Mouse (Mus musculus) MEL (cell line): Measurements from ENCODE around the gene Stx5a. TPM values are rescaled to one million over a fixed set of nuclear protein-coding genes. Genes with fewer than 3 reads are reported as not detected.

Source experiments
- DNase-seq: peaks from one replicate; pipeline ENCODE4 v3.0.0; 2011; ENCODE audit warnings: low read depth, low spot score
- H3K27ac ChIP-seq: 2 replicates; pipeline ENCODE4 v1.5.1; 2012; ENCODE audit warnings: low read depth, mild to moderate bottlenecking, control low read depth, low read length, moderate library complexity; ENCODE audit not compliant: control insufficient read depth
- H3K27me3 ChIP-seq, 2 experiments: fragments of 150-350 bp in 1 of 2; sonication (generic) in 1 of 2; 2 replicates each; pipeline ENCODE4 v1.6.1; 2012; ENCODE audit warnings: low read length in 2 of 2, mild to moderate bottlenecking in 2 of 2, improper control_type of control experiment in 1 of 2, moderate library complexity in 1 of 2; ENCODE audit not compliant: insufficient read depth in 2 of 2, control insufficient read depth in 1 of 2
- H3K36me3 ChIP-seq, 2 experiments: 2 replicates each; pipeline ENCODE4 v1.6.1; 2012 to 2014; ENCODE audit warnings: low read length in 2 of 2, improper control_type of control experiment in 1 of 2, inconsistent platforms in 1 of 2, mild to moderate bottlenecking in 1 of 2; ENCODE audit not compliant: insufficient read depth in 2 of 2, control insufficient read depth in 1 of 2
- H3K4me1 ChIP-seq, 2 experiments: fragments of 150-350 bp in 1 of 2; sonication (generic) in 1 of 2; 2 replicates each; pipeline ENCODE4 v1.6.1; 2012; ENCODE audit warnings: low read length in 2 of 2, improper control_type of control experiment in 1 of 2, mild to moderate bottlenecking in 1 of 2; ENCODE audit not compliant: insufficient read depth in 2 of 2, control insufficient read depth in 1 of 2
- H3K4me3 ChIP-seq, 2 experiments: fragments of 150-350 bp in 1 of 2; sonication (generic) in 1 of 2; 2 replicates each; pipeline ENCODE4 v1.5.1; 2012; ENCODE audit warnings: low read depth in 2 of 2, low read length in 2 of 2, mild to moderate bottlenecking in 2 of 2, moderate library complexity in 2 of 2, control low read depth in 1 of 2, improper control_type of control experiment in 1 of 2; ENCODE audit not compliant: control insufficient read depth in 1 of 2, insufficient read depth in 1 of 2
- H3K79me2 ChIP-seq: 2 replicates; pipeline ENCODE4 v1.6.1; 2012; ENCODE audit warnings: mild to moderate bottlenecking, low read length, moderate library complexity; ENCODE audit not compliant: control insufficient read depth, poor library complexity, insufficient read depth
- H3K9ac ChIP-seq: 2 replicates; pipeline ENCODE4 v1.6.1; 2012; ENCODE audit warnings: low read depth, mild to moderate bottlenecking, control low read depth, low read length, moderate library complexity; ENCODE audit not compliant: control insufficient read depth, poor library complexity, severe bottlenecking
- H3K9me3 ChIP-seq: fragments of 150-350 bp; sonication (generic); replicated peaks from 2 replicates; pipeline ENCODE4 v1.6.1; 2012; ENCODE audit warnings: mild to moderate bottlenecking, low read length, improper control_type of control experiment, moderate library complexity; ENCODE audit not compliant: insufficient read depth
- BHLHE40 ChIP-seq: IDR thresholded peaks from 2 replicates; pipeline ENCODE4 v1.6.1; 2012; ENCODE audit warnings: low read depth, mild to moderate bottlenecking, inconsistent platforms, low read length, improper control_type of control experiment, borderline replicate concordance
- CHD2 ChIP-seq: IDR thresholded peaks from 2 replicates; pipeline ENCODE4 v1.6.1; 2011; ENCODE audit warnings: low read length, improper control_type of control experiment
- E2F4 ChIP-seq: IDR thresholded peaks from 2 replicates; pipeline ENCODE4 v1.6.1; 2011; ENCODE audit warnings: low read depth, low read length, improper control_type of control experiment, borderline replicate concordance
- ELF1 ChIP-seq: IDR thresholded peaks from 2 replicates; pipeline ENCODE4 v1.6.1; 2014; ENCODE audit warnings: low read depth, mild to moderate bottlenecking, inconsistent platforms, low read length, improper control_type of control experiment, moderate library complexity
- ETS1 ChIP-seq: IDR thresholded peaks from 2 replicates; pipeline ENCODE4 v1.6.1; 2012; ENCODE audit warnings: low read depth, mild to moderate bottlenecking, inconsistent platforms, low read length, improper control_type of control experiment, moderate library complexity
- HCFC1 ChIP-seq: IDR thresholded peaks from 2 replicates; pipeline ENCODE4 v1.6.1; 2012; ENCODE audit warnings: low read depth, mild to moderate bottlenecking, inconsistent platforms, low read length, improper control_type of control experiment, moderate library complexity
- JUND ChIP-seq: IDR thresholded peaks from 2 replicates; pipeline ENCODE4 v1.6.1; 2011; ENCODE audit warnings: low read depth, mild to moderate bottlenecking, improper control_type of control experiment, low read length
- KAT2A ChIP-seq: conservative IDR thresholded peaks from 2 replicates; pipeline ENCODE4 v1.6.1; 2012; ENCODE audit warnings: low read depth, low read length, improper control_type of control experiment, inconsistent platforms
- MAX ChIP-seq: IDR thresholded peaks from 2 replicates; pipeline ENCODE4 v1.6.1; 2011; ENCODE audit warnings: low read length, improper control_type of control experiment
- MAZ ChIP-seq: IDR thresholded peaks from 2 replicates; pipeline ENCODE4 v1.6.1; 2012; ENCODE audit warnings: low read depth, mild to moderate bottlenecking, inconsistent platforms, low read length, improper control_type of control experiment
- MEF2A ChIP-seq: IDR thresholded peaks from 2 replicates; pipeline ENCODE4 v1.6.1; 2014; ENCODE audit warnings: low read depth, mild to moderate bottlenecking, inconsistent platforms, low read length, improper control_type of control experiment; ENCODE audit not compliant: poor library complexity, insufficient replicate concordance, severe bottlenecking; ENCODE audit errors: extremely low read depth
- MXI1 ChIP-seq: IDR thresholded peaks from 2 replicates; pipeline ENCODE4 v1.6.1; 2011; ENCODE audit warnings: mild to moderate bottlenecking, low read depth, low read length, improper control_type of control experiment
- MYC ChIP-seq: IDR thresholded peaks from 2 replicates; pipeline ENCODE4 v1.6.1; 2011; ENCODE audit warnings: low read depth, mild to moderate bottlenecking, low read length, improper control_type of control experiment, moderate library complexity
- NELFE ChIP-seq: IDR thresholded peaks from 2 replicates; pipeline ENCODE4 v1.6.1; 2011; ENCODE audit warnings: low read depth, low read length, improper control_type of control experiment
- NRF1 ChIP-seq: IDR thresholded peaks from 2 replicates; pipeline ENCODE4 v1.6.1; 2014; ENCODE audit warnings: low read depth, mild to moderate bottlenecking, inconsistent platforms, low read length, improper control_type of control experiment, moderate library complexity; ENCODE audit not compliant: poor library complexity, insufficient read depth, severe bottlenecking
- POLR2A ChIP-seq, 2 experiments: IDR thresholded peaks; 2 replicates each; pipeline ENCODE4 v1.6.1; 2011 to 2012; ENCODE audit warnings: low read length in 2 of 2, mild to moderate bottlenecking in 2 of 2, control low read depth in 1 of 2, improper control_type of control experiment in 1 of 2, low read depth in 1 of 2, moderate library complexity in 1 of 2; ENCODE audit not compliant: control insufficient read depth in 1 of 2, insufficient read depth in 1 of 2, poor library complexity in 1 of 2
- POLR2AphosphoS2 ChIP-seq: IDR thresholded peaks from 2 replicates; pipeline ENCODE4 v1.6.1; 2011; ENCODE audit warnings: low read length, improper control_type of control experiment
- POLR2AphosphoS5 ChIP-seq: IDR thresholded peaks from 2 replicates; pipeline ENCODE4 v1.6.1; 2012; ENCODE audit warnings: low read depth, borderline replicate concordance, mild to moderate bottlenecking, inconsistent platforms, low read length, moderate library complexity, mixed read lengths
- RAD21 ChIP-seq: IDR thresholded peaks from 2 replicates; pipeline ENCODE4 v1.6.1; 2011; ENCODE audit warnings: mild to moderate bottlenecking, low read depth, low read length, improper control_type of control experiment
- RCOR1 ChIP-seq: IDR thresholded peaks from 2 replicates; pipeline ENCODE4 v1.6.1; 2012; ENCODE audit warnings: low read depth, mild to moderate bottlenecking, inconsistent platforms, low read length, improper control_type of control experiment
- SIN3A ChIP-seq: IDR thresholded peaks from 2 replicates; pipeline ENCODE4 v1.6.1; 2012; ENCODE audit warnings: low read length, improper control_type of control experiment, inconsistent platforms
- TBP ChIP-seq: IDR thresholded peaks from 2 replicates; pipeline ENCODE4 v1.8.0; 2011; ENCODE audit warnings: low read depth, low read length, improper control_type of control experiment
- USF2 ChIP-seq, 2 experiments: IDR thresholded peaks; 2 replicates each; pipeline ENCODE4 v1.6.1; 2011 to 2012; ENCODE audit warnings: improper control_type of control experiment in 2 of 2, low read length in 2 of 2, borderline replicate concordance in 1 of 2, inconsistent platforms in 1 of 2, low read depth in 1 of 2, mild to moderate bottlenecking in 1 of 2; ENCODE audit not compliant: insufficient read depth in 1 of 2
- ZC3H11A ChIP-seq: IDR thresholded peaks from 2 replicates; pipeline ENCODE4 v1.6.1; 2012; ENCODE audit warnings: low read depth, mild to moderate bottlenecking, inconsistent platforms, low read length, improper control_type of control experiment
- ZNF384 ChIP-seq: IDR thresholded peaks from 2 replicates; pipeline ENCODE4 v1.6.1; 2012; ENCODE audit warnings: low read depth, mild to moderate bottlenecking, inconsistent platforms, low read length, improper control_type of control experiment
- polyA plus RNA-seq, 2 experiments: library from polyadenylated mRNA; stranded (reverse) in 1 of 2; unstranded in 1 of 2; fragments of >175 nt in 1 of 2; fragments of >200 nt in 1 of 2; gene quantifications; 2 replicates each; pipeline versions ENCODE4 v1.2.1 to v1.2.4; 2012; ENCODE audit warnings: low replicate concordance in 2 of 2, low read depth in 1 of 2; ENCODE audit not compliant: insufficient read length in 2 of 2, insufficient read depth in 1 of 2, missing spikeins in 1 of 2
- total RNA-seq: library from RNA; depleted of rRNA; stranded (reverse); fragments of 300-350 nt; gene quantifications from 2 replicates; pipeline ENCODE4 v1.2.3, GENCODE M21; 2012; rRNA removed

Stx5a gene
- total RNA-seq (27.5 and 28.7 TPM in 2 replicates), polyA plus RNA-seq (10 to 100 TPM in 1 of 2 experiments, not detected in 1; 50.0 TPM)

DNA sequence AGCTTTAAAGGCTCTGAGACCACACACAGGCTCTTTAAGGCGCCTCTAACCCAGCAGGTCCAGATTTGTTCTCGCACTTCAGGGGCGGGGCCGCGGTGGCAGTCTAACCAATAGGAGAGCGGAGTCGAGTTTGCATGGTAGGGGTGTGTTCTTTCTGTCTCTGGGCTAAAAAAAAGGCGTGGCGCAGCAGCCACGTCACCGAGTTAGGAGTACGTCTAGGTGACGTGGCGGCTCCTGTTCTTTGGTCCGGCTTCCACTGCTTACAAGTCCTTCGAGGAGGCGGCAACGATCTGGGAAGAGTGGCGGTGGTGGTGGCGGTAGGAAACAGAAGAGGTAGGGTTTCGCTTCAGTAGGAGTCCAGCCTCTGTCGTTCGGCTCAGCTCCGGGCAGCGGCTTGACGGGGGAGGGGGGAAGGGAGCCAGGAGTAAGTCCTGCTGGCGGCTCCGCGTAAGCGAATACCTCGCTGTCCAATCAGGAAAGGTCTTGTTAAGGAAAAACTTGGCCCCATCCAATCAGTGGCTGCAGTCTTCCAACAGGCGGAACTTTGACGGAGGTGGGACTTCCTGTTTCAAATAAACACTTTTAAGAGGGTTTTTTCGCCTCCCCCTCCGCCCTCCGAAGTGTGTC, at the start of gene Stx5a:
Gene Stx5a, plus strand, starts transcription at position 171 of the 627 bp plus-strand sequence.
- Histone ChIP-seq H3K4me3 (peak within 1 kb of the TSS; percentile 82 to 87), H3K9me3 (no peaks in the 10 kb centered on the region), H3K9ac (peak within 1 kb of the TSS; percentile 84), H3K79me2 (peaks cover 22% of the 10 kb centered on the region), H3K36me3 (peaks cover 11 to 21% of the 10 kb centered on the region in 2 experiments), H3K27me3 (no peaks in the 10 kb centered on the region), H3K27ac (peak within 1 kb of the TSS; percentile 89)
- TF ChIP-seq MXI1 (peak; percentile 65), HCFC1 (peak; percentile 89), TBP (peak; percentile 65; the same call in 1 of the 2 replicates), RCOR1 (peak; percentile 34; the same call in 1 of the 2 replicates), USF2 (IDR thresholded peaks at IDR 0.05; ENCODE audit: borderline replicate concordance in 1 of 2, insufficient read depth in 1 of 2, low read depth in 1 of 2, low read length in 2 of 2) (no peak), ZC3H11A (no peak), SIN3A (peak; percentile 87), ZNF384 (0 out of 2 replicates have a peak, but pooled peaks have one; percentile 24), MAZ (peak; percentile 47), POLR2AphosphoS5 (no peak), JUND (no peak), KAT2A (peak; percentile 62), CHD2 (peak; percentile 87), NRF1 (0 out of 2 replicates have a peak, but pooled peaks have one; percentile 17), MEF2A (no peak), NELFE (no peak; the same call in 1 of the 2 replicates), ELF1 (peak; percentile 88), POLR2AphosphoS2 (peak; percentile 97), MAX (0 out of 2 replicates have a peak, but pooled peaks have one; percentile 50), POLR2A (IDR thresholded peaks at IDR 0.05; ENCODE audit: control insufficient read depth in 1 of 2, insufficient read depth in 1 of 2, low read depth in 1 of 2, low read length in 2 of 2, poor library complexity in 1 of 2) (peak; percentile 34 to 80; a peak in 3 of 4 replicates), RAD21 (no peak), MYC (peak; percentile 52; the same call in 1 of the 2 replicates), BHLHE40 (no peak), ETS1 (peak; percentile 25; the same call in 1 of the 2 replicates), E2F4 (no peak)
- TF ChIP-seq, all 39 proteins: peak for 16
- peak; percentile 99 for DNase-seq
- H3K4me1 ChIP-seq, result peaks cover 5 to 7% of the 10 kb centered on the region in 2 experiments
